Mouse (Mus musculus) heart, adult 2 months (tissue): ENCODE measurements around the gene Dcakd. TPM values are rescaled to one million over a fixed set of nuclear protein-coding genes. Genes with fewer than 3 reads are reported as not detected.
A peak's percentile ranks its signal among the peaks of the same experiment; 100 is the strongest.

Source experiments
- DNase-seq, 2 experiments: peaks; one replicate each; pipeline ENCODE4 v3.0.0; 2021
- H3K27ac ChIP-seq: fragments of 200-600 bp; 2 replicates; pipeline ENCODE4 v1.8.1; 2022
- H3K27me3 ChIP-seq: fragments of 200-500 bp; 2 replicates; pipeline ENCODE4 v1.6.1; 2012; ENCODE audit warnings: mild to moderate bottlenecking, low read length, inconsistent platforms, mixed read lengths; ENCODE audit not compliant: control insufficient read depth, insufficient read depth
- H3K36me3 ChIP-seq: fragments of 200-500 bp; 2 replicates; pipeline ENCODE4 v1.6.1; 2012; ENCODE audit warnings: low read length, inconsistent platforms; ENCODE audit not compliant: control insufficient read depth, insufficient read depth
- H3K4me1 ChIP-seq: fragments of 200-500 bp; 2 replicates; pipeline ENCODE4 v1.6.1; 2011; ENCODE audit warnings: low read length; ENCODE audit not compliant: control insufficient read depth, insufficient read depth
- H3K4me3 ChIP-seq: fragments of 200-600 bp; 2 replicates; pipeline ENCODE4 v1.8.1; 2022
- H3K79me2 ChIP-seq: fragments of 200-500 bp; replicated peaks from 2 replicates; pipeline ENCODE4 v1.6.1; 2012; ENCODE audit warnings: mild to moderate bottlenecking, inconsistent platforms, low read length, moderate library complexity, mixed read lengths; ENCODE audit not compliant: control insufficient read depth, insufficient read depth
- H3K9ac ChIP-seq: fragments of 200-500 bp; 2 replicates; pipeline ENCODE4 v1.6.1; 2012; ENCODE audit warnings: low read depth, mild to moderate bottlenecking, control low read depth, inconsistent platforms, low read length, mixed read lengths
- CTCF ChIP-seq: fragments of 200-600 bp; IDR thresholded peaks from 2 replicates; pipeline ENCODE4 v1.8.1; 2022; ENCODE audit warnings: antibody characterized with exemption, mild to moderate bottlenecking, moderate library complexity
- EP300 ChIP-seq: fragments of 200-500 bp; IDR thresholded peaks from 2 replicates; pipeline ENCODE4 v1.6.1; 2011; ENCODE audit warnings: low read depth, low read length, control low read depth; ENCODE audit not compliant: insufficient read depth
- POLR2A ChIP-seq: fragments of 200-500 bp; IDR thresholded peaks from 2 replicates; pipeline ENCODE4 v1.6.1; 2011; ENCODE audit warnings: mild to moderate bottlenecking, low read depth, low read length, control low read depth; ENCODE audit not compliant: insufficient read depth
- WGBS: fragments of 180-500 bp; shearing (Covaris S2); methylation state at CpG from one replicate; pipeline ENCODE4 v1.1.7; 2018; 5-methylcytosine and 5-hydroxymethylcytosine counted together
- intact Hi-C: fragments of 180-260 bp; cut with DNase I; formaldehyde crosslinking; loops from one replicate; pipeline ENCODE4 v1.15.1; 2025
- polyA plus RNA-seq: library from polyadenylated mRNA; depleted of rRNA; stranded (reverse); fragments of >200 nt; gene quantifications from 2 replicates; pipeline ENCODE4 v1.2.3, GENCODE M21; 2012
- total RNA-seq, 2 experiments: library from RNA; stranded (reverse); gene quantifications; 2 replicates each; pipeline ENCODE4 v1.2.3; 2021

The Dcakd gene
- total and polyA plus RNA-seq, 3 experiments: 69.3 to 122 (median 75.0) TPM

DNA sequence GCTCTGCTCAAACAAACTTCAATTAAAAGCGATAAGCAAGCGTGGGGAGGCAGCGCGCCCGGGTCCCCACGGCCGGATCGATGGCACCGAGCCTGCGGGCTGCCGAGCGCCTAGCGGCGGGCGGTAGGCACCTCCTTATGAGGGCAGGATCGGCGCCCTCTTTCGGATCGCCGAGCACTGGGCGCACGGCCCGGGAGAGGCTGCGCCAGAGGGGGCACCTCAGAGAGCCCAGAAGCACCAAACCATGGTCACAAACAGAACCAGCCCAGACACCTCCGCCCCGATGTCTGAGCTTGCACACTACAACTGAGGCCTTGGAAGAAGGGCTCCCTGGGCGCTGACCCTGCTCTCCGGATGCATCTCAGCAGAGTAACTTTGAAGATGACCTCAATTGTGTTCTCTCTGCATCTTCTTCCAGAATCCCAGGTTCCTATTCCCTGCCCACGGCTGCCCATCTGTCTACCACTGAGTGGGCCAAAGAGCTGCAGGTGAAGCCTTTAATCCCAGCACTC, 37.9 kb downstream of the Dcakd start:
- TF ChIP-seq EP300 (no peak), POLR2A (no peak), CTCF (peak; percentile 72)
- Histone ChIP-seq H3K27ac (no peak overlapping the region), H3K79me2 (no peaks in the 10 kb centered on the region), H3K9ac (peak overlapping the region; percentile 28), H3K4me3 (peak overlapping the region; percentile 50), H3K36me3 (no peaks in the 10 kb centered on the region), H3K4me1 (no peaks in the 10 kb centered on the region), H3K27me3 (no peaks in the 10 kb centered on the region)
- peak; percentile 52 to 63 for DNase-seq
- intact Hi-C loops: loop anchor here (5.0 kb wide), 1 partner anchor 218 kb away; no protein-coding TSS in a partner anchor
- WGBS: 6% methylated on average over 29 of the region's 29 CpGs

DNA sequence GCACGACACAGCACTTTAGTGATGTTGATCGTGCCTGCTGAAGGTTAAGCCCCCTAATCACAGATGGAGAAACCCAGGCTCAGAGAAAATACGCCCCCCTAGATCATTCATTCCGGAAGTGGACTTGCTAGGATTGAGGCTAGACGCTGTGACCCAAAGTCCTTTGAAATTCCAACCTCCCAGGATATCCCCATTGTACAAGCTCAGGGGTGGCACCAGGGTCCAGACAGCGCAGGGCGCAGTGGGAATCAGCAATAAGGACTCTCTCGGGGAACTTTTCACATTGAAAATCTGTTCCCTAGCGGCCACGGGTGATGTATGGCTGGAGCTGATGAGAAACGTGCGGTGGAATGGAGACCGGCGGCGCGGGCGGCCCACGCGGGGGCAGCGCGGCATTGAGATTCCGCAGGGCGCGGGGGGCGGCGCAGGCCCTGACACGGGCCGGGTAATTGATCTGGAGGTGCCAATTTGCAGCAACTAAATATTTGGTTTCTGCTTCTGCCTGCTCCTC, 38.4 kb downstream of the Dcakd start:
- Histone ChIP-seq H3K9ac (peak overlapping the region; percentile 28), H3K79me2 (no peaks in the 10 kb centered on the region), H3K27ac (no peak overlapping the region), H3K4me1 (no peaks in the 10 kb centered on the region), H3K4me3 (peak overlapping the region; percentile 50), H3K27me3 (no peaks in the 10 kb centered on the region), H3K36me3 (no peaks in the 10 kb centered on the region)
- WGBS: 18% methylated on average over 28 of the region's 28 CpGs
- no peak for TF ChIP-seq EP300
- TF ChIP-seq POLR2A: no peak
- TF ChIP-seq CTCF: no peak
- DNase-seq: no peak
- intact Hi-C loops: loop anchor here (5.0 kb wide), 1 partner anchor 217 kb away; no protein-coding TSS in a partner anchor

DNA sequence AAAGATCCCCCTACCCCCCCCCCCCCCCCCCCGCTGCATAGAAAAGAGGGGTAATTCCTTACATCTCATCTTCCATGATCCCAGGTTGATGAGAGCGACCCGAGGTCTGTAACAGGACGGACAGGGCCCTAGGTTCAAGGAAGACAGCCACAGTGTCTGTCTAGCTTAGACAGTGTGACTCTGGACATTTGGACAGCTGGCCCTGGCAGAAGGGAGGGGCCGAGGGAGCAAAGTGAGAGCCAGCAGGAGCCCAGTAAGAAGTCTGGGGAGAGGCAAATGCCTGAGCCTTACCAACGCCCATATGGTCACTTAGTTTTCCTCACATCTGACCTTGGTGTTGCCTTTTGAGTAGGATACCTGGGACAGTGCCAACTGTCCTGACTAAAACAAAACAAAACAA, 43.0 kb downstream of the Dcakd start:
- H3K9ac ChIP-seq: no peak overlapping the region
- TF ChIP-seq EP300: no peak
- no peak for TF ChIP-seq CTCF
- TF ChIP-seq POLR2A: no peak
- intact Hi-C loops: no loop called here
- no peak overlapping the region for H3K4me3 ChIP-seq
- H3K79me2 ChIP-seq: no peaks in the 10 kb centered on the region
- no peaks in the 10 kb centered on the region for H3K4me1 ChIP-seq
- no peaks in the 10 kb centered on the region for H3K36me3 ChIP-seq
- no peak overlapping the region for H3K27ac ChIP-seq
- DNase-seq: no peak
- WGBS: 60% methylated on average over 6 of the region's 6 CpGs
- H3K27me3 ChIP-seq: no peaks in the 10 kb centered on the region

DNA sequence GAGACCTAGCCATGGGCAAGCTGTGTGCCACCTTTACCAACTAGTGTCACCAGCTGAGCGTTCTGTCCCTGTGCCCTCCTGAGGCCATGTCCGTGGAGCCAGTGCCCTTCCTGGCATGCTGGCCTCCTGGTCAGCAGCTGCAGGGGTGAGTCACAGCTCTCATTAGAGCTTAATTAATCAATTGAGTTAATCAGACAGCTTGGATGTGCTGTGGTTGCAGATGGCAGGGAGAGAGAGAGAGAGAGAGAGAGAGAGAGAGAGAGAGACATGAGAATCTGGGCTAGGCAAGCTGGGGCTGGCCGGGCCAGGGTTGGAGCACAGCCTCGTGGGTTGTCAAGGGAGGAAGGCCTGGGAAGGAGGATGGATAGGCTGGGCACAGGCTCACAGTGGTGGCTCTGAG, 43.5 kb downstream of the Dcakd start:
- H3K27ac ChIP-seq: no peak overlapping the region
- 71% methylated on average over 4 of the region's 4 CpGs for WGBS
- H3K4me1 ChIP-seq: no peaks in the 10 kb centered on the region
- no peaks in the 10 kb centered on the region for H3K36me3 ChIP-seq
- DNase-seq: no peak
- no peaks in the 10 kb centered on the region for H3K79me2 ChIP-seq
- no peaks in the 10 kb centered on the region for H3K27me3 ChIP-seq
- intact Hi-C loops: no loop called here
- no peak overlapping the region for H3K4me3 ChIP-seq
- H3K9ac ChIP-seq: no peak overlapping the region
- no peak for TF ChIP-seq EP300

DNA sequence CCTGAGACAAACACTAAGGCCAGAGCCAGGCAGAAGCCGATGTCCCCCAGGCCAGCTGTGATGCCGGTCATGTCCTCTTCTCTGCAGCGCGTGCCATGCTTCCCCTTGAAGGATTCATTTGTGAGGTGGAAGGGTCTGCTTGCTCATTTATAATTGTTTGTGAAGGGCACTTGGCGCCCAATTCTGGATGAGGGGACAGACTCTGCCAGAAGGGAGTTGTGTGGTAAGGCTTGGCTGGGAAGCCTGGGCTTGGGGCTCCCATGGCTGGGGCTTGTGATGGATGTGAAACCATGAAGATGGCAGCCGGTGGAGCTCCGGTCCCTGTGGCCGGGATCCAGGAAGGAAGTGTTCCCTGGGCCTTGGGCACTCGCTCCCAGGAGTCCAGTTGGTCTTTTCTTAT, 44.0 kb downstream of the Dcakd start:
- TF ChIP-seq POLR2A (no peak), EP300 (no peak), CTCF (no peak)
- WGBS: 81% methylated on average over 9 of the region's 9 CpGs
- no peaks in the 10 kb centered on the region for H3K36me3 ChIP-seq

DNA sequence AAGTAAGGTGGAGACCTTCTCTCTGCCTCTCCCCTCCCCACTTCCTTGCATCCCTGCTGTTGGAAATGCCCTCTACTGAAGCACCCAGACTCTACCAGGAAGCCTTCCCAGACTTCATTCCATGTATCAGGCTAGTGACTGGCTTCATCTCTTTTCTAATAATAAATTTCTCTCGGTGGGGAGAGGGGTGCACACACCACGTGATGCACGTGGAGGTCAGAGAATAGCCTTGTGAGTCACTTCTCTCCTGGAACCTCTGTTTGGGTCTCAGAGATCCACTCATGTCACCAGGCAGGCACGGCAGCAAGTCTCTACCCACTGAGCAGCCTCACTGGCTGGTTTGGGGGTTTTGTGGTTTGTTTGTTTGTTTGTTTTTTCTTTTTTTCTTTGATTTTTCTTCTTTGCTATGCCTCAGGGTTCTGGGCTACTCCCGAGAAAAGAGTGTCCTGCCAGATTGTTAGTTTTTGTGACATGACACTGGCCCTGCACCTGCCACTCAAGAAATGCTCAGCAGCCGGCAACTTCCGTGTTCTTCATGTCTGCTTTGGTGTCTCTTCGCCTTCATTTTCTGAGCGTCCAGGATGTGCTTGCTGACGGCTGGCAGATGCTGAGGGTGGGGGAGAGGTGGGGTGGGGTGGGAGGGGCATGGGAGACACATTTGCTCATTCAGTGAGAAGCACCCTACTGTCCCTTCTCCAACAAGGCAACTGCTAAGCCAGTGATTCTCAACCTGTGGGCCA, 46.8 kb downstream of the Dcakd start:
- no peak overlapping the region for H3K27ac ChIP-seq
- no peaks in the 10 kb centered on the region for H3K27me3 ChIP-seq
- no peak overlapping the region for H3K4me3 ChIP-seq
- intact Hi-C loops: no loop called here
- no peak overlapping the region for H3K9ac ChIP-seq
- TF ChIP-seq POLR2A (no peak), EP300 (no peak), CTCF (no peak)
- no peaks in the 10 kb centered on the region for H3K4me1 ChIP-seq
- no peak for DNase-seq
- no peaks in the 10 kb centered on the region for H3K79me2 ChIP-seq
- H3K36me3 ChIP-seq: no peaks in the 10 kb centered on the region
- 54% methylated on average over 10 of the region's 10 CpGs for WGBS

More for the DNA sequence above, 44.0 kb downstream of the Dcakd start:
- intact Hi-C loops: no loop called here
- Histone ChIP-seq H3K79me2 (no peaks in the 10 kb centered on the region), H3K27me3 (no peaks in the 10 kb centered on the region), H3K4me1 (no peaks in the 10 kb centered on the region), H3K4me3 (no peak overlapping the region), H3K9ac (no peak overlapping the region), H3K27ac (no peak overlapping the region)
- no peak for DNase-seq
